Mouse (Mus musculus) mature B cell (primary cell): ENCODE results near the gene Erich4.

Experiments used
- in situ Hi-C: fragments of 300-500 bp; cut with MboI; formaldehyde crosslinking; loops from 2 replicates; pipeline ENCODE4 v1.14.3; 2019

Erich4 gene

DNA sequence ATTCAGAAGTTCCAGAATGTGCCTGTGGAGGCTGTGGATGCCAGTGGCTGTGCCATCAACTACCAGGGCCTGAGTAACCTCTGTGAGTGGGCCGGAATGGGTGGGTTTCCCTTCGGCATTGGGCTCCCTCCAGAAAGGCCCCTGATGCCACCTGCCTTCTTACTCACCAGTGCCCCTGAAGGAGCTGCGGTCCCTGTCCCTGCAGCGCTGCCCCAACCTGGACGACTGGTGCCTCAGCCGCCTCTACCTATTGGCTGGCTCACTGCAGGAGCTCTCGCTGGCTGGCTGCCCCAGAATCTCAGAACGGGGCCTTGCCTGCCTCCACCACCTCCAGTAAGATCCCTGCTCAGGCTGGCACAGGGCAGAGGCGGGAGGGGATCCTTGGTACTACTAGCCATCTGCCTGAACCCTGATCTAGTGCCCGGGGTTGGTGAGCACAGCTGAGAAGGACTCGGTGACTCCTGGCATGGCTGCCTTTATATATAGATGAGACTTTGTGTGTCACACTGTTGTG is 8.2 kb upstream of the Erich4 start:
- in situ Hi-C loops = loop anchor here (5.0 kb wide), 1 partner anchor 33 kb away; the partner anchor contains the start of genes Bckdha and Exosc5

DNA sequence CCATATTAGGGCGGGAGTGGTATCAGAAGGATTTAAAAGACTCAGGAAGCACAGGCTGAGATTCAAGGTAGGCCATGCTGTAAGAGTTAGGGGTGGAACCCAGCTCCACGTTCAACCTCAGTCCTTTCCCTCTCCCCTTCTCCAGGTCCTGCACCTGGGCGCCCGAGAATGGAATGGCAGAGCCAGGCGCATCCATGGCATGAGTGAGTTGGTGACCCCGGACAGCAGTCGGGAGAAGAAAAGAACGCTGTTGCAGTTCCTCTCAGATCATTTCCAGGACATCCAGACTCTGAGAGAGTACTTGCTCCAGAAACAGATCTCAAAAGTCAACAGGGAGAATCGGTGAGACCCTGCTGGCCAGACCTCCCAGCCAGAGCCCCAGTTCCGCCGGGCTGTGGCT is 5.1 kb upstream of the Erich4 start:
- in situ Hi-C loops = loop anchor here (5.0 kb wide), 1 partner anchor 37 kb away; the partner anchor contains the start of genes Bckdha and Exosc5

DNA sequence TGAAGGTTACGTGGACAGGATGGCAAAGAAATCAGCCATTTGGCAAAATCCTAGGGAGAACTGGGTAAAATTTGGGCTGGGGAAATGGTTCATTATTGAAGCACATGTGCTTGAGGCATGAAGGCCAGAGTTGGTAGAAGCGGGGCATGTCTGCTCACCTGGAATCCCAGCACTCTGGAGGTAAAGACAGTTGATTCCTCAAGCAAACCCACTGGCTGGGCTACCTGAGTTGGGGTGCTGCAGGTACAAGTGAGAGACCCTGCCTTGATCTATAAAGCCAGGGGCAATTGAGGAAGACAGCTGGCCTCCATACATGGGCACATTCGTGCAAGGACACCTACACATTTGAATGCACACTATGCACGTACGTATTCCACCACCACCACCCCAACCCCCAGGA is 4.4 kb upstream of the Erich4 start:
- in situ Hi-C loops = loop anchor here (5.0 kb wide), 1 partner anchor 37 kb away; the partner anchor contains the start of genes Bckdha and Exosc5

DNA sequence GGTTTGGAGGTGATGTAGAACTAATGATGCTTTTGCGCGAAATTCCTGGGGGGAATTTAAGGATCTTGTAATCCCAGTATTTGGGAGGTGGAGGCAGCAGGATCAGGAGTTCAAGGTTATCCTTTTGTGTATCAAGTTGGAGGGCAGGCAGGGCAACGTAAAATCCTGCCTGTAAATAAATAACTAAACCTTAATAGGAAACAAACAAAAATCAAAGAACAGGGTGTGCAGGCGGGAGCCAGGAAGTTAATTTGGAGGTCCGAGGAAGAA is 4.0 kb upstream of the Erich4 start:
- in situ Hi-C loops = no loop called here

DNA sequence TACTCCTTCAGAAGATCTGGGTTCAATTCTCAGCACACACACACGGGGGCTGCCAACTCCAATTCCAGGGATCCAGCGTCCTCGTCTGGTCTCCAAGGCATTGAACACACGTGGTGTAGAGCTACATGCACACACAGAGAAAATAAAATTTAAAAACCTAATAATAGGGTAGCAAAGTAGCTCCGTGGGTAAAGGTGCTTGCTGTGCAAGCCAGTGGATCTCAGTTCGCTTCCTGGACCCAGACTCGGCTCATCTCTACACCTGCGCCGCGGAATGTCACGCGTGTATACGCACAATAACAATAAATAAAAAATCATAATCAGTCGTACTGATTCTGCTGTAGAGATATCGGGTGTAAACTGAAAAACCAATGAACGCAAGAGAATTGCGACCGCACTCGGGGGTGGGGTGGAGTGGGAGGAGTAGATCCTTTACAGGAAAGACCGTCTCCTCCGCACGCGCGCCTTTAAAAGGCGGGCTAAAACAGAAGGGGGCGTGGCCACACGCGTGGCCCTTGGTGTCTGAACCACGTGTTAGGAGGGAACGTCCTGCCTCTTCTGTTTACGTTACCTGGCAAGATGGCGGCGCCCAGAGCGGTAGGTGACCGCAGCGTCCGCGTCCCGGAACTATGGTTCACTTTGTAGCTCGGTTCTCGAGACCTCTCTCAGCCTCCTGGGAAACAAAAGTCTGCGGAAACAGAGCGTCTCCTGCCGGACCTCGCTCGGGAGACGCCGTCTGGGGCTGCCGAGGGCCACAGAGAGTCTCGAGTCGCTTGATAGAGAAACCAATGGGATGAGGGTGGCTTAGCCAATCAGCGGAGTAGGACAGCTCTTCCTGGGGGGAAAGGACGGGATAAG is 3.4 kb upstream of the Erich4 start, which contains the start of gene Dmac2:
Gene Dmac2, plus strand, starts transcription at position 550 of the 857 bp plus-strand sequence.
- in situ Hi-C loops = no loop called here

DNA sequence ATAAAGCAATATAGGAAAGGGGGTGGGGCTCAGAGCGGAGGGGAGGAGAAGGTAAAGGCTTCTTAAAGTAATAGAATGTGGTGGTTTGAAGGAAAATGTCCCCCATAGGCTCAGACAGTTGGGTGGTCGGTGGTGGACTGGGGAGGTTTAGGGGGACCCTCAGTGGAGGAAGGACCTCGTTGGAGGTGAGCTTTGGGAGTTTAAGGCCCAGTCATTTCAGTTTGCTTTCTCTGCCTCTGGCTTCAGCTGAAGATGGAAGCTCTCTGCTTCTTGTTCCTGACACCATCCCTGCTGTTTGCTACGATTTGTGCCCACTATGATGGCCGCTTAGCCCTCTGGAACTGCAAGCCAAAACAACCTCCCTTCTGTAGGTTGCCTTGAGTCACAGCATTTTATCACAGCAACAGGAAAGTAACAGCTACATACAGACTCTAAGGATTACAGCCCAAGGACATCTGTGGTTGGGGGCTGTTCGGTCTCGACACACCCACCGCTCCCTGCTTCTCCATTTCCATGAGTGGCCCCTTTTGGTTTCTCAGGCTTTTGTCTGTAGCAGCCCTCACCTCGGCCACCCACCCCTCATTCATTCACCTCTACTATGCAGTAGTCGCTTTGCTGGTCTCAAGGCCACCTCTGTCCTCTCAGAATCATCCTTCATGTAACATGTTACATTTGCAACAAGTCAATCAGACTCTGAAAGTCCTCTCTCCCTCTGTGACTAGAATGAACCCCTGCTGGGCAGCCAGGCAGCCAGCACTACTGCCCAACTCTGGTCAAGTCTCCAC is 1.9 kb upstream of the Erich4 start:
- in situ Hi-C loops = no loop called here

DNA sequence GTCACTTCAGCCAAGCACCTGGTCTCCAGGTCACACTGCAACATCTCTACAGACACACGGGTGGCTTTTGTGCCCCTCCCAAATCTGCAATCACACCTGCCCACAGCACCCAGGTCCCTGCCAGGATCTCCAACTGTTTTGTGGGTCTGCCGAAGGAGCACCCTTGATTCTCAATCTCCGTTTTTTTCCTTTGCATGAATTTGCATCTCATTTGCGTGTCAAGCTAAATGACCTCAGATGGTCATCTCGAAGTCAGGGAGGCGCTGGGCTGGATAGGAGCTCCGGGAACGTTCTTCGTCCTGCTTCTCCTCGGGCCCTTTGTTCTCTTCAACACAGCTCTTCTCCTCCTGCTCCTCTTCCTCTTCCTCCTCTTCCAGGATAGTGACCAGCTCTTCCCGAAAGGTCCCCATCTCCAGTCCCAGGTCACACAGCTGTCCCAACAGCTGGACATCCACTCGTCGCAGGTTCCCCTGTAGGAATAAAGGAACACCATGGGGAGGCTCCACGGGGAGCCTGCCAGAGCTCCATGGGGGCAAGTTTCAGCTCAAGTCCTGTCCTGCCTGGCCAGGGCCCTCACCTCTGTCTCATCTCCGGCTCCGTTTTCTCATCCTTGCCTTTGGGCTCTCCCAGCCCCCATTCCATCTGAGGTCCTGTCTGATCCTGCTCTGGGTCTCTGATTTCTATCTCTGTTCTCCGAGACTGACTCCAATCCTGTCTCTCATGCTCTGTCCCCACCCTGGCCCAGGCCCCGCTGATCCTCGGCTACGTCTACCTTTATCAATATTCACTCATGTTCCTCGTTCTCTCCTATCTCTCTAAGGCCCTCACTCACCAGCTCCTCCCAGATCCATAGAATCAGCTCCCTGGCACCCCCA is 624 bp downstream of the Erich4 start:
- in situ Hi-C loops = no loop called here

DNA sequence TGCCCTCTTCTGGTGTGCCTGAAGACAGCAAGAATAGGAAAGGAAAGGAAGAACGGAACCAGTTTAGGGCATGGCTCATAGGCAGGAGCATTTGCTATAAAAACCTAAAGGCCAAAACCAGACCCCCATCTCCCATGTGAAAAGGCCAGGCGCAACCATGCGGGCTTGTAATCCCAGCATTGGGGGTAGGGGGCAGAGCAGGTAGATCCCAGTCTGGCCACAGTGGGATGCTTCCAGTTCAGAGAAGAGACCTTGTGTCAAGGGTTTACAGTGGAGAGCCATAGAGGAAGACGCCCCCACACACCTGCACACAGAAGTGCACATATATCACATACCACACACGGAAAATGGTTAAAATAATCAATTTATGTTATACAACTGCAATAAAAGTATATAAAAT is 1.6 kb downstream of the Erich4 start:
- in situ Hi-C loops = no loop called here

DNA sequence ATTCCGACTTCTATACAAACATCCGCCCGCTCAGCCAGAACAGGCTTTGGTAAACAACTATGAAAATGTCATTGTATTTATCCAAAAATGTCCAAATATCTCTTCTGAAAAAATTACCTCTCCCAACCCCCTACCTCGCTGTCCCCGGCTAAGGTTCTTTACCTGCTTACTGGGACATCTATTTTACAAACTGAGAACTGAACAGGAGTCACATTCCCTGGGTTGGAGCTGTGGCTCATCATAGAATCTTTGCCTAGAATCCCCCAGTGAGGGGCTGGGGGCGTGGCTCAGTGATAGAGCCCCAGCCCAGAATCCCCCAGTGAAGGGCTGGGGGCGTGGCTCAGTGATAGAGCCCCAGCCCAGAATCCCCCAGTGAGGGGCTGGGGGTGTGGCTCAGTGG is 4.2 kb downstream of the Erich4 start:
- in situ Hi-C loops = no loop called here

DNA sequence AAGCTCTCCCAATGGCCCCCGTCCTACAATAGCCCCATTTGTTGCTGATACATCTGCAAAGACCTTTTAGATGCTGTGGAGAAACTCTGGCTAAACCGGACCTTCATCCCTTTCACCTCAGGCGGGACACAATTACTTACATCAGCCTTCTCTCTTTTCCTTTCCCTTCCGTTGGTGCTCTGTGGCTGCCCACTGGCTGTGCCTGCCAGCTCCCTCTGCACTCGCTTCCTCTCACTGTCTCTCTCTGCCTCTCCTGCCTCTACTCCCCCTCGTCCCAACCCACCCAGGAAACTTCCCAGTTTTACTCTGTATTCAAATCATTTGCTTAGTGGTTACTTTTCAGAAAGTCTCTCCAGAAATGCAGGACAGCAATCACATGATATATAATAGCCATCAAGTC is 5.6 kb downstream of the Erich4 start:
- in situ Hi-C loops = no loop called here

DNA sequence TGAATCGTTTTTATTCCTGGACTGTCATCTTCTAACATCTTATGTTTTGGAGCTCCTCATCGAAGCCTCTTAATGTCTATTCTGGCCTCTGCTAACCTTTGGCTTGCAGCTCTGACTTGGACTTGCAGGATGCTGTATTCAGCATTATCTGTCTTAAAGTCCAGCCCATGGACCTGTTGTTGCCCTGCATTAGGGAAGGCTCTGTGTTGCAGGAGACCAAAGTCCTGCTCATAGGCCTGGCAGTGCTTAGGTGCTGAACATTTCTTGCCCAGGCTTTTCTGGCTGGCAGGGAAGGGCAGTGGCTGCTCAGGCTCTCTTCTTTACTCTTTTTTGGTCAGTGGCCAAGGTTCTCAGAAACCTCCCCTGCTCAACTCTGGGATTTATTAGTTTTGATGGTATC is 8.5 kb downstream of the Erich4 start:
- in situ Hi-C loops = no loop called here

DNA sequence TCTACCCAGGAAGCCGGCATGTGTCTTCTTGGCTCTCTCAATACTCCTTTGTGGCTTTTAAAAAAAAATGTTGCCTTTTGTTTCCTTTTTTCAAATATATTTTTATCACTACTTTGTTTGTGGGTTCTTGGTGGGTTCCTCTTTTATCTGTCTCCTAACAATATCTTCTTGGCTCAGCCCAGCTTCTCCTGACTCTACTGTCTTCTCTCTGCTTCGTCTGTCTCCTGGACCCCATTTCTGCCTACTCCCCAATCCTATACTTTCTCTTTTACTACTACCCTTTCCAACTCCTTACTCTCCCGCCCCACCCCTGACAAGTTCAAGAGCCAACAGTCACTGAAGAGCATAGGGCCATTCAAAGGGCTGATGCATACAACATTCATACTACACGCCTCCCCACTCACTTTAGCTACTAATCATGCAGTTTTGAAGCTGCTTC is 9.0 kb downstream of the Erich4 start:
- in situ Hi-C loops = no loop called here

DNA sequence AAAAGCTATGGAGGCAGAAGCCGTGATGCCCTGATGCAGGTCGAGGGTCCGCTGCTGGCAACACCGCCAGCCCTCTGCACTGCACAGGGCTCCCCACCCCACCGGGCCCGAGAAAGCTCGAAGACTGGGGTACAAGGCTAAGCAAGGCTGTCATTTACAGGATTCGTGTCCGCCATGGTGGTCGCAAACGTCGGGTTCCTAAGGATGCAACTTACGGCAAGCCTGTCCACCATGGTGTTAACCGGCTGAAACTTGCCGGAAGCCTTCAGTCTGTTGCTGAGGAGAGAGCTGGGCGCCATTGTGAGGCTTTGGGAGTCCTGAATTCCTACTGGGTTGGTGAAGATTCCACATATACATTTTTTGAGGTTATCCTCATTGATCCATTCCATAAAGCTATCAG is 14.3 kb downstream of the Erich4 start:
- in situ Hi-C loops = loop anchor here (5.0 kb wide), 1 partner anchor 174 kb away; no protein-coding TSS in a partner anchor

DNA sequence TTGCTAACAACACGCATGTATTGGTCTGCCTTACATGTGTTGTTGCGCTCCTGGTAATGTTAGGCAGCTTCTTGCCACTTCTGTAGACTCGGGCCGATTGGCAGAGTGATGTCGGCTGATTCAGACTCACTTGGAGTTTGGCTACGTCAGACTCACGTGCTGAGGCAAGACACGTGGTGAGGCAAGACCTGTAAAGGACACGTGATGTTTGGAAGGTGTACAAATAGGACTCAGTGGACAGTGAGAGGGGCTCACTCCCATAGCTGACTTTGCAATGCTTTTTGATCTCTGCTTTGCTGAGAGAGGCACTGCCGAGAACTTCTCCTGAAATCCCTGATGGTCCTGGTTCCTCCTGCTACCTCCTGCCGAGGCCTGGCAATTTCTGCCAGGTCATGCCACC is 15.0 kb downstream of the Erich4 start:
- in situ Hi-C loops = loop anchor here (5.0 kb wide), 1 partner anchor 173 kb away; no protein-coding TSS in a partner anchor

DNA sequence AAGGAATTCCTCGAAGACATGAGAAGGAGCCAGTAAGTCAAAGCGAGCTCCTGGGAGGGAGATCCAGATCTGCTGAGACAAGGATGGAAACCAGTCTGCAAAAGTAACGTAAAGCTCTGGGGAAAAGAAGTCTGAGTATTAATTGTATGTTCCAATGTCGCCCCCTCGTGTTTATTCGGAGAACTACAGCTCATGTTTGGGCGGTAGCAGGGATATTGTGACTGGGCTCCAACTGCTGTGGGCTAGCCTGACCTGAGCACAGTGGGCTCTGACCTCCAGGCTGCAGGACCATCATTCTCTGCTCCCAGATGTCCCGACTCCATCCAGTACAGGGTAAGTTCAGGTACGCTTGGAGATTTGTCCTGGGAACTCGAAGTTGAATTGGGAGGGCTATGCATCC is 16.0 kb downstream of the Erich4 start:
- in situ Hi-C loops = loop anchor here (5.0 to 10.0 kb wide), 2 partner anchors 115 to 172 kb away; no protein-coding TSS in a partner anchor

DNA sequence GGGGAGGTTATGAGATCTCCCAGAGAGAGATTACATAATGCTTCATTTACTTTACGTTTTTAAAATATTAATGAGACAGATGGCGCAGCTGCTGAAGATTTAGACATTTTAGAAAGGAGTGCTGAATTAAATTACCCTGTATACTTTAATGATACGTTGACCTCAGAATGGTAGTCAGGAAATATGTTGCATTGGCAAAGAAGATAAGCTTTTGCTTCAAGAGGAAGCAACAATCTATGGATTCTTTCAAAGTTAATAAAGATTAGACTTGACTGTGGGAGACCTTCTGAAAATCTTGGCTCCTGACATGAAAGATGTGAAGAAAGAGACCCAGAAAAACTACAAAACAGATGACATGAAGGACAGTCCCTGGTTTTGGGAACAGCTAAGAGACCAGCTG is 21.8 kb downstream of the Erich4 start:
- in situ Hi-C loops = loop anchor here (10.0 kb wide), 1 partner anchor 109 kb away; no protein-coding TSS in a partner anchor

DNA sequence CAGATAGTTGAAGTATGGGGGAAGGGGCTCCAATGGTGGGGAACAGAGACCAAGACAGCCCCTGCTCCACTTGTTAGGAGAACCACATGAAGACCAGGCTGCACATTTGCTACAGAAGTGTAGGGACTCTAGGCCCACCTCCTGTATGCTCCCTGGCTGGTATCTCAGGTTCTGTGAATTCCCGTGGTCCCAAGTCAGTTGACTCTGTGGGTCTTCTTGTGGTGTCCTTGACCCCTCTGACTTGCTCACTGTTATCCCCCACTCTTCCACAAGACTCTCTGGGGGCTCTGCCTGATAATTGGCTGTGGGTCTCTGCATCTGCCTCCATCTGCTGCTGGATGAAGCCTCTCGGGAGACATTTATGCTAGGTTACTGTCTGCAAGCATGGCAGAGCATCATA is 24.5 kb downstream of the Erich4 start:
- in situ Hi-C loops = loop anchor here (10.0 kb wide), 1 partner anchor 106 kb away; no protein-coding TSS in a partner anchor

DNA sequence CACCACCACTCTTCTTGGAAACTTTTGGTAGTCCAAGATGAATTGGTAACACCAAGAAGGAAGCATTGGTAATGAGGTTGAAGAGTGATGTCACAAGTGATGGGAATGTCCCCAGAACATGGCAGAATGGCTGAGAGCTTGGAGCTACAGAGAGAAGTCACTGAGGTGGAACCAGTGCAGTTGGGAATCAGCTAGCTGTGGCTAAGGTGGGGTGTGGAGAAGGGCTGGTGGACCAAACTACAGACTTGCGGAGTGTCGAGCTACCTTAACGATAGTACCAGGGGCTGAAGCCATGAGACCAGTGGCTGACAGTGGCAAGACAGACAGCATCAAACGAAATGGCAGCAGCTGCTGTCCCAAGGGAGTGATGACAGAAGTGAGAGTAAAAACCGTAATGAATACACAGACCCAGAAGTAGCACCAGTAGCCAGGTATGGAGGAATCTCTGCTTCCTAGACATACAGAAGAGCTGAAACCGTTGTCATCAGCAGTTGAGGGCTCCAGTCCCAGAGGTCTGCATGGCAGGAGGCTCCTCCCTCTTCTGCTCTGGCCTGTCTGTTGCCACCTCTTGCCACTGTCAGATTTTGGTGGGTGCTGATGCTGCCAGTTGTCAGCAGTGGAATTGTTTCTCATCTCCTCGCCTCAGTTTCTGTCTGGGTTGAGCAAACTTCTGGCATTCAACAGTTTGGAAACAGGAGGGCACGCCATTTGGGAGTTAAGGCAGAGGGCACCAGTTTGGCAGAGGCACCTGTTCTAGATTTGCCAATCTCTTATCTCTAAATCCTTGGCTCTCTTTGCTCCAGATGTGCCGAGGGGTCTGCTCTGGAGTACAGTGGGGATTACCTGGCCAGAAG is 30.1 kb downstream of the Erich4 start:
- in situ Hi-C loops = no loop called here

DNA sequence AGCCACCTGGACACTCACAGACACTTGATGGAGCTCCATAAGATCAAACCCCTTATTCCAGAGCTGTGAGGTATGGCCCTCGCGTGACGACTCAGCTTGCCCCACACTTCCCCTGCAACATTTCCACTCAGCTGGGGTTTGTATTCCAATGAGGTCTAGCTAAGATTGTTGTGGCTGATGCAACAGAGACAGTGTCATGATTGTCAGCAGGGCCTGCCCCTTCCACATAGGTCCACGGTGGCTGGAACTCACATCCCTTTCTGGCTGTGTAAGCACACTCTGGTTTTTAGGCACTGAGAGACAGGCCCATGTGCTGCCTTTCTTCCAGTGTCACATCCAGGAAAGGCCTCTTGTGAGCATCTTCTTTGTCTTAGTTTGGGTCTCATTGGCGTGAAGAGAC is 31.0 kb downstream of the Erich4 start:
- in situ Hi-C loops = no loop called here

DNA sequence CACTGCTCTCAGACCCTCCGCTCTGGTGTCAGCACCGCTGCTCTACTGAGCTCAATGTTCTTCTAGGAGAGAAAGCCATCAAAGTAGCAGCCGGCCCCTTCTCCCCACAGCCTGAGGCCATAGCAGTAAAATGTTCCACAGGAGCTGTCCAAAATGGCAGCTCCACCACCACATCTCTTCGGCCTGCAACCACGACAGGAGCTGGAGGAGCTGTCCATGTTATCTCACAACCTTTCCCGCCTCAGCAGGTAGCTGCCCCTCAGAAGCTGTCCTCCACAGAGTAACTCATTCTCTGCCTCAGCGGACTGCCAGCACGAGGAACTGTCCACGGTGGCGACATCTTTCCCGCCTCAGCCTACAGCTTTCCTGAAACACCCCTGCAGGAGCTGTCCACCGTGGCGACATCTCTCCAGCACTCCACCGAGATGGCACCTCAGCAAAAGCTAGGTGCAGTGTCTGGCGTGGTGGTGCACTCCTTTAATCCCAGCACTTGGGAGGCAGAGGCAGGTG is 33.3 kb downstream of the Erich4 start:
- in situ Hi-C loops = no loop called here
